Mouse (Mus musculus) urinary bladder, postnatal 14 days (tissue): ENCODE results near the gene Nectin1.
A peak's percentile ranks its signal among the peaks of the same experiment; 100 is the strongest.

Experiments
- DNase-seq: peaks from one replicate; pipeline ENCODE4 v3.0.0; 2021; ENCODE audit warnings: low spot score

Gene Nectin1

GRCm38 (mm10) chr9:43765419-43766179 is 21.8 kb downstream of the Nectin1 start:
- no peak for DNase-seq

- no peak for DNase-seq
These were observed 25.0 kb downstream of the Nectin1 start for GRCm38 (mm10) chr9:43768779-43769178.

GRCm38 (mm10) chr9:43769228-43769627 is 25.4 kb downstream of the Nectin1 start:
- no peak for DNase-seq

GRCm38 (mm10) chr9:43769940-43770339 is 26.2 kb downstream of the Nectin1 start:
- DNase-seq = no peak

- DNase-seq = no peak
These were observed 27.3 kb downstream of the Nectin1 start for GRCm38 (mm10) chr9:43771041-43771440.

GRCm38 (mm10) chr9:43772460-43772859 is 28.7 kb downstream of the Nectin1 start:
- DNase-seq = no peak

GRCm38 (mm10) chr9:43773521-43773920 is 29.7 kb downstream of the Nectin1 start:
- peak; percentile 86 for DNase-seq

GRCm38 (mm10) chr9:43774427-43774826 is 30.6 kb downstream of the Nectin1 start:
- no peak for DNase-seq

- DNase-seq = no peak
These were observed 32.4 kb downstream of the Nectin1 start for GRCm38 (mm10) chr9:43776231-43776630.

- peak; percentile 82 for DNase-seq
These were observed 33.9 kb downstream of the Nectin1 start for GRCm38 (mm10) chr9:43777362-43778360.

- DNase-seq = no peak
These were observed 37.1 kb downstream of the Nectin1 start for GRCm38 (mm10) chr9:43780883-43781282.

- no peak for DNase-seq
These were observed 38.6 kb downstream of the Nectin1 start for GRCm38 (mm10) chr9:43782401-43782800.

GRCm38 (mm10) chr9:43783959-43784358 is 40.2 kb downstream of the Nectin1 start:
- DNase-seq = no peak

- DNase-seq = peak; percentile 45
These were observed 41.1 kb downstream of the Nectin1 start for GRCm38 (mm10) chr9:43784841-43785240.

- peak; percentile 67 for DNase-seq
These were observed 43.8 kb downstream of the Nectin1 start for GRCm38 (mm10) chr9:43787591-43787990.

- no peak for DNase-seq
These were observed 48.9 kb downstream of the Nectin1 start for GRCm38 (mm10) chr9:43792681-43793080.

- no peak for DNase-seq
These were observed 49.6 kb downstream of the Nectin1 start for GRCm38 (mm10) chr9:43793411-43793810.

- DNase-seq = no peak
These were observed 52.2 kb downstream of the Nectin1 start for GRCm38 (mm10) chr9:43796031-43796430.

- peak; percentile 85 for DNase-seq
These were observed 53.3 kb downstream of the Nectin1 start for GRCm38 (mm10) chr9:43796841-43797740.

- DNase-seq = peak; percentile 2
These were observed 54.0 kb downstream of the Nectin1 start for GRCm38 (mm10) chr9:43797746-43798145.

- DNase-seq = no peak
These were observed 56.7 kb downstream of the Nectin1 start for GRCm38 (mm10) chr9:43800525-43800924.

- peak; percentile 76 for DNase-seq
These were observed 58.1 kb downstream of the Nectin1 start for GRCm38 (mm10) chr9:43801911-43802310.
